Mouse (Mus musculus): ENCODE data around the gene Dnah11. TPM values are rescaled to one million over a fixed set of nuclear protein-coding genes. Genes with fewer than 3 reads are reported as not detected.

The Dnah11 gene
- polyA plus RNA-seq, 1 experiment, result not detected

DNA sequence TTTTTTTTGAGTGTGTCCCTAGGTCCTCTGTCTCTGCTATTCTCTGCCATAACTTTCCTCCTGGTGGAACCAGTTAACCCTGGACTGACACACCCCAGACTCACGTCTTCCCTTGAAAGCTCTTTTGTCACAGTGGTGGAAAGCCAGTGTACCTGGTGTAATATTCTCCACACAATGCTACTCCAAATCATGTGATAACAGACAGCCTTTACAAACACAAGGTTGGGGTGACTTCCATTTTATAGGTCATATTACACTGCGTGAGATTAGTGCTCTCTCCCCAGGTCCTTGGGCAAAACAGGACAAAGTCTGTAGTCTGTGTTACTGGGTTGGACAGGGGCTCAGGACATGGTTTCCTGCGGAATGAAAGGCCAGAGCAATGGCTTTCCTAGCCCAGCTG is 311.4 kb downstream of the Dnah11 start:
- TF ChIP-seq TCF12 (IDR thresholded peaks at IDR 0.05; ENCODE audit: insufficient read depth, poor library complexity, severe bottlenecking) (no peak), SRF (IDR thresholded peaks at IDR 0.05; ENCODE audit: control insufficient read depth, insufficient read length, low read depth) (no peak), USF1 (IDR thresholded peaks at IDR 0.05; ENCODE audit: low read depth) (no peak), POLR2AphosphoS2 (IDR thresholded peaks at IDR 0.05; ENCODE audit: insufficient read length, low read depth) (no peak), TCF3 (IDR thresholded peaks at IDR 0.05; ENCODE audit: insufficient read length, low read depth) (no peak), MYOG (IDR thresholded peaks at IDR 0.05; ENCODE audit: control insufficient read depth in 1 of 3, insufficient read depth in 1 of 3, insufficient read length in 2 of 3, low read depth in 2 of 3) (no peak), POLR2A (IDR thresholded peaks at IDR 0.05; ENCODE audit: insufficient read length, low read depth) (no peak), MAX (IDR thresholded peaks at IDR 0.05; ENCODE audit: low read depth) (no peak), MYOD1 (IDR thresholded peaks at IDR 0.05; ENCODE audit: control insufficient read depth in 1 of 3, insufficient read length in 2 of 3, low read depth in 2 of 3) (no peak)
- no peaks in the 10 kb centered on the region for H3K79me2 ChIP-seq (ENCODE audit: control insufficient read depth, insufficient read depth)
- no peaks in the 10 kb centered on the region for H3K36me3 ChIP-seq (ENCODE audit: control insufficient read depth, insufficient read depth)
- H3K4me3 ChIP-seq, result no peak overlapping the region
- H3ac ChIP-seq (ENCODE audit: control insufficient read depth, insufficient read length), result no peak overlapping the region
- H3K4me2 ChIP-seq (ENCODE audit: low read depth), result no peak overlapping the region
- no peaks in the 10 kb centered on the region for H3K27me3 ChIP-seq (ENCODE audit: control insufficient read depth, insufficient read depth, insufficient read length)

DNA sequence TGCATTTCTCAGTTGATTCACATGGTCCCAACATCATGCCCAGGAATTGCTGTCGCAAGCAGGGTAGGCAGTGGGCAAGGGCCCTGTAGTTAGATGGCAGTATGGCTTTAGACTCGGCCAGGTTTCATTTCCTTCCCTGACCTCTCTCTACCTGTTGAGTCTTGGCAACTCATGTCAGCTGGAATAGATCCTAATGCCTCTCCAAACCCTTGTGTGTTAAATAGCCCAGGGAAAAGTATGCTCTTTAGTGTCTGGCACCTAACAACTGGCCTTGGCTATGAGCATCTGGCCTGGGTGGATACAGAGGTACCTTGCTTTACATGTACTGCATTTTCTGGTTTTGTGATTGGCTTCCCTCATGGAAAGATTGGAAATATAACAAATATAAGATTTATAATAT is 314.2 kb downstream of the Dnah11 start:
- Histone ChIP-seq H3K27me3 (ENCODE audit: control insufficient read depth, insufficient read depth, insufficient read length) (no peaks in the 10 kb centered on the region), H3ac (ENCODE audit: control insufficient read depth, insufficient read length) (no peak overlapping the region), H3K36me3 (ENCODE audit: control insufficient read depth, insufficient read depth) (peaks cover under 1% of the 10 kb centered on the region), H3K4me3 (no peak overlapping the region), H3K4me2 (ENCODE audit: low read depth) (no peak overlapping the region), H3K79me2 (ENCODE audit: control insufficient read depth, insufficient read depth) (no peaks in the 10 kb centered on the region)
- no peak for TF ChIP-seq POLR2A (IDR thresholded peaks at IDR 0.05; ENCODE audit: insufficient read length, low read depth)
- no peak for TF ChIP-seq MYOG (IDR thresholded peaks at IDR 0.05; ENCODE audit: control insufficient read depth in 1 of 3, insufficient read depth in 1 of 3, insufficient read length in 2 of 3, low read depth in 2 of 3)
- TF ChIP-seq TCF12 (IDR thresholded peaks at IDR 0.05; ENCODE audit: insufficient read depth, poor library complexity, severe bottlenecking), result no peak

DNA sequence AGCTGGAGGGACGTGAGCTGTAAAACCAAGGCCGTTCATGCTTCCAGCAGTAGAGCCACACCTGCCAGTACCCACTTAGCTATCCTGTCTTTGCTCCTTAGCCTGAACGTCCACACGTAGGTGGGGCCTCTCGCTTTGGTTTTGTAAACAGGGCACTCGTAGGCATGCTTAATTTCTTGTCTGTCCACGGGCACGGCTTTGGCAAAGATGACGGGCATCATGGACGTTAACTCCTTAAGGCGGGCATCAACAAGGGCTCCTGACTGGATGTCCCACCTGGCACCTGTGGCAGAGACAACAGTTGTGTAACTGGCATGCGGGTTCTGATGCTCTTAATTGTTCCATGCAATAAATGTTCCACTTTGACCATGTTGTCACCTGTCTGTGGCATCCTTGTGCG is 320.5 kb downstream of the Dnah11 start:
- no peak for TF ChIP-seq REST (IDR thresholded peaks at IDR 0.05; ENCODE audit: insufficient read depth, insufficient read length)
- no peak for TF ChIP-seq POLR2AphosphoS2 (IDR thresholded peaks at IDR 0.05; ENCODE audit: insufficient read length, low read depth)
- TF ChIP-seq MYOD1 (IDR thresholded peaks at IDR 0.05; ENCODE audit: control insufficient read depth in 1 of 3, insufficient read length in 2 of 3, low read depth in 2 of 3), result no peak
- TF ChIP-seq CEBPB (IDR thresholded peaks at IDR 0.05; ENCODE audit: insufficient read depth, poor library complexity, severe bottlenecking), result no peak
- no peak for TF ChIP-seq TCF12 (IDR thresholded peaks at IDR 0.05; ENCODE audit: insufficient read depth, poor library complexity, severe bottlenecking)
- TF ChIP-seq SRF (IDR thresholded peaks at IDR 0.05; ENCODE audit: control insufficient read depth, insufficient read length, low read depth), result no peak
- no peak for TF ChIP-seq MYOG (IDR thresholded peaks at IDR 0.05; ENCODE audit: control insufficient read depth in 1 of 3, insufficient read depth in 1 of 3, insufficient read length in 2 of 3, low read depth in 2 of 3)
- TF ChIP-seq TCF3 (IDR thresholded peaks at IDR 0.05; ENCODE audit: insufficient read length, low read depth), result no peak
- TF ChIP-seq POLR2A (IDR thresholded peaks at IDR 0.05; ENCODE audit: insufficient read length, low read depth), result no peak
- no peak for TF ChIP-seq E2F4 (IDR thresholded peaks at IDR 0.05; ENCODE audit: insufficient read depth)
- no peak for TF ChIP-seq MAX (IDR thresholded peaks at IDR 0.05; ENCODE audit: low read depth)
- no peak for TF ChIP-seq USF1 (IDR thresholded peaks at IDR 0.05; ENCODE audit: low read depth)
- Histone ChIP-seq H3K79me2 (ENCODE audit: control insufficient read depth, insufficient read depth) (no peaks in the 10 kb centered on the region), H3K36me3 (ENCODE audit: control insufficient read depth, insufficient read depth) (peaks cover 11% of the 10 kb centered on the region), H3K27me3 (ENCODE audit: control insufficient read depth, insufficient read depth, insufficient read length) (no peaks in the 10 kb centered on the region), H3K4me3 (no peak overlapping the region), H3K4me2 (ENCODE audit: low read depth) (no peak overlapping the region), H3ac (ENCODE audit: control insufficient read depth, insufficient read length) (no peak overlapping the region)

DNA sequence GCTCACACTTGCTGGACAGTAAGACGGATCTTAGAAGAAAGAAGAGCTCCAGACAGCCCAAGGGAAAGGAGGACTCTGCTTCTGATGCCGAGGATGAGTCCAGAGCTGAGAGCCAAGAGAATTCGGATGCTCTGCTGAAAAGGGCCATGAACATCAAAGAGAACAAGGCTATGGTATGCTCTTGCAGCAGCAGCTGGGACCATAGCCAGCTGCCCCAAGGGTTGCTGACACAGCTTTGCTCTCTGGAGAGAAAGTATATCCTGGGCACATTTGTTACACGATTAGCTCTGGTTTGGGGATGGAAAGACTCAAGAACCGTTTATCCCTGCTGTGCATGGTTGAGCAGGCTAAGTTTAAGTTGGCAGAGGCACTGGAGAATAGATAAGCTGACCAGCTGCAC is 326.6 kb downstream of the Dnah11 start:
- H3K27me3 ChIP-seq (ENCODE audit: control insufficient read depth, insufficient read depth, insufficient read length), result no peaks in the 10 kb centered on the region
- no peak overlapping the region for H3ac ChIP-seq (ENCODE audit: control insufficient read depth, insufficient read length)
- no peak overlapping the region for H3K4me2 ChIP-seq (ENCODE audit: low read depth)
- TF ChIP-seq TCF12 (IDR thresholded peaks at IDR 0.05; ENCODE audit: insufficient read depth, poor library complexity, severe bottlenecking) (no peak), SRF (IDR thresholded peaks at IDR 0.05; ENCODE audit: control insufficient read depth, insufficient read length, low read depth) (no peak), TCF3 (IDR thresholded peaks at IDR 0.05; ENCODE audit: insufficient read length, low read depth) (no peak), REST (IDR thresholded peaks at IDR 0.05; ENCODE audit: insufficient read depth, insufficient read length) (no peak), CEBPB (IDR thresholded peaks at IDR 0.05; ENCODE audit: insufficient read depth, poor library complexity, severe bottlenecking) (no peak), USF1 (IDR thresholded peaks at IDR 0.05; ENCODE audit: low read depth) (no peak), E2F4 (IDR thresholded peaks at IDR 0.05; ENCODE audit: insufficient read depth) (no peak), POLR2A (IDR thresholded peaks at IDR 0.05; ENCODE audit: insufficient read length, low read depth) (no peak), MYOD1 (IDR thresholded peaks at IDR 0.05; ENCODE audit: control insufficient read depth in 1 of 3, insufficient read length in 2 of 3, low read depth in 2 of 3) (no peak), MYOG (IDR thresholded peaks at IDR 0.05; ENCODE audit: control insufficient read depth in 1 of 3, insufficient read depth in 1 of 3, insufficient read length in 2 of 3, low read depth in 2 of 3) (no peak), POLR2AphosphoS2 (IDR thresholded peaks at IDR 0.05; ENCODE audit: insufficient read length, low read depth) (no peak), MAX (IDR thresholded peaks at IDR 0.05; ENCODE audit: low read depth) (no peak)
- H3K36me3 ChIP-seq (ENCODE audit: control insufficient read depth, insufficient read depth), result no peaks in the 10 kb centered on the region
- H3K79me2 ChIP-seq (ENCODE audit: control insufficient read depth, insufficient read depth), result no peaks in the 10 kb centered on the region
- no peak overlapping the region for H3K4me3 ChIP-seq

All from myocyte (in vitro differentiated cells).